Mouse (Mus musculus) cortical plate, adult 2 months (tissue): ENCODE measurements around the gene Ang.

Experiments
- CTCF ChIP-seq: fragments of 200-500 bp; IDR thresholded peaks from 2 replicates; pipeline ENCODE4 v1.5.1; 2011; ENCODE audit warnings: mild to moderate bottlenecking, control low read depth, low read length; ENCODE audit not compliant: insufficient read depth; ENCODE audit errors: extremely low read depth
- POLR2A ChIP-seq: fragments of 200-500 bp; IDR thresholded peaks from 2 replicates; pipeline ENCODE4 v1.6.1; 2011; ENCODE audit warnings: mild to moderate bottlenecking, low read length, control low read depth; ENCODE audit not compliant: insufficient read depth; ENCODE audit errors: extremely low read depth

- TF ChIP-seq POLR2A, result no peak
- no peak for TF ChIP-seq CTCF
Measured at GRCm38 (mm10) chr14:51090921-51091900, at the start of gene Ang, which contains the start of gene Rnase4.
